Comparison of ENCODE assay signal across 25 mouse cellular contexts in genomic region chr2:171406057-171406456, GRCm38 (mm10).
DNase-seq lines count a peak whose midpoint lies in the region; ATAC-seq and TF ChIP-seq lines count a peak whose summit lies in the region.
"Had no signal": no experiment of that assay in that cellular context is flagged by ENCODE, and none has a peak within 500 bp of the region (broad histone marks: within the 10 kb centered on the region; RNA-seq: fewer than 3 reads in every experiment).

No protein-coding gene starts in this region.

- TF ChIP-seq POLR2A in limb, embryonic 14.5 days (IDR thresholded peaks at IDR 0.05; ENCODE audit: borderline replicate concordance, extremely low read depth, insufficient read depth, insufficient read length): no peak

- H3K4me2 ChIP-seq in forebrain, embryonic 13.5 days: no peak overlapping the region
- no peak overlapping the region for H3K4me2 ChIP-seq in forebrain, embryonic 15.5 days (replicated peaks)
- H3K4me2 ChIP-seq in limb, embryonic 14.5 days (replicated peaks; ENCODE audit: low read depth, low read length, severe bottlenecking): no peak overlapping the region
- H3K4me2 ChIP-seq: embryonic facial prominence, embryonic 13.5 days; hindbrain, embryonic 14.5 days; liver, embryonic 13.5 days; neural tube, embryonic 12.5 days had no signal

- H3K27ac ChIP-seq in forebrain, embryonic 13.5 days: no peak overlapping the region
- no peak overlapping the region for H3K27ac ChIP-seq in forebrain, embryonic 15.5 days (replicated peaks)
- H3K27ac ChIP-seq in limb, embryonic 14.5 days (replicated peaks; ENCODE audit: low read depth, low read length): no peak overlapping the region
- H3K27ac ChIP-seq: embryonic facial prominence, embryonic 13.5 days; hindbrain, embryonic 14.5 days; liver, embryonic 13.5 days; neural tube, embryonic 12.5 days had no signal

- H3K9me3 ChIP-seq in forebrain, embryonic 13.5 days (replicated peaks): no peaks in the 10 kb centered on the region
- no peaks in the 10 kb centered on the region for H3K9me3 ChIP-seq in forebrain, embryonic 15.5 days
- no peaks in the 10 kb centered on the region for H3K9me3 ChIP-seq in limb, embryonic 14.5 days (ENCODE audit: control insufficient read depth, low read length)
- H3K9me3 ChIP-seq: embryonic facial prominence, embryonic 13.5 days; liver, embryonic 13.5 days; neural tube, embryonic 12.5 days had no signal

- H3K9ac ChIP-seq in forebrain, embryonic 13.5 days: no peak overlapping the region
- H3K9ac ChIP-seq in forebrain, embryonic 15.5 days (replicated peaks): no peak overlapping the region
- no peak overlapping the region for H3K9ac ChIP-seq in limb, embryonic 14.5 days (ENCODE audit: low read depth, low read length, severe bottlenecking)
- H3K9ac ChIP-seq: embryonic facial prominence, embryonic 13.5 days; hindbrain, embryonic 14.5 days; liver, embryonic 13.5 days; neural tube, embryonic 12.5 days had no signal

- peak; percentile 23 for DNase-seq in layer of hippocampus, adult 9-11 months
- no peak for DNase-seq in layer of hippocampus, postnatal 36 days
- DNase-seq in embryo, embryonic 11.5 days (ENCODE audit: low read depth, low spot score): peak; percentile 13
- DNase-seq in limb, embryonic 14.5 days (ENCODE audit: low spot score): peak; percentile 31
- no peak for DNase-seq in frontal cortex, postnatal 14 days (ENCODE audit: low spot score in 2 of 2)
- DNase-seq in gastrocnemius, postnatal 25 days: no peak
- DNase-seq: adrenal gland, postnatal 36 days; cerebellum, adult 18-20 months; cerebellum, postnatal 14 days; heart, postnatal 4 days; kidney, adult 2 months; kidney, postnatal 25 days; left cerebral cortex, postnatal 4 days; liver, embryonic 13.5 days; lung, adult 2 months; lung, postnatal 14 days; midbrain, embryonic 14.5 days; retina, postnatal 1 day; right cerebral cortex, postnatal 25 days; spleen, adult 18-20 months had no signal

- no peak overlapping the region for H3K4me3 ChIP-seq in forebrain, embryonic 13.5 days
- no peak overlapping the region for H3K4me3 ChIP-seq in forebrain, embryonic 15.5 days
- no peak overlapping the region for H3K4me3 ChIP-seq in limb, embryonic 14.5 days (replicated peaks; ENCODE audit: low read length)
- H3K4me3 ChIP-seq: embryonic facial prominence, embryonic 13.5 days; liver, embryonic 13.5 days; neural tube, embryonic 12.5 days had no signal

- 0 out of 2 replicates have a peak, but pooled peaks have one; percentile 30 for ATAC-seq in forebrain, embryonic 13.5 days
- ATAC-seq in forebrain, embryonic 15.5 days (replicated peaks): no peak
- ATAC-seq in limb, embryonic 14.5 days (ENCODE audit: low FRiP score, low read depth): peak; percentile 44; the same call in 1 of the 2 replicates

- no peaks in the 10 kb centered on the region for H3K36me3 ChIP-seq in forebrain, embryonic 13.5 days (ENCODE audit: poor library complexity, severe bottlenecking)
- no peaks in the 10 kb centered on the region for H3K36me3 ChIP-seq in forebrain, embryonic 15.5 days
- no peaks in the 10 kb centered on the region for H3K36me3 ChIP-seq in limb, embryonic 14.5 days (ENCODE audit: control insufficient read depth, insufficient read depth, low read length)
- H3K36me3 ChIP-seq: embryonic facial prominence, embryonic 13.5 days; liver, embryonic 13.5 days; neural tube, embryonic 12.5 days had no signal

- no peaks in the 10 kb centered on the region for H3K4me1 ChIP-seq in forebrain, embryonic 13.5 days
- no peaks in the 10 kb centered on the region for H3K4me1 ChIP-seq in forebrain, embryonic 15.5 days
- no peaks in the 10 kb centered on the region for H3K4me1 ChIP-seq in limb, embryonic 14.5 days (ENCODE audit: control insufficient read depth, insufficient read depth, low read length)
- H3K4me1 ChIP-seq: embryonic facial prominence, embryonic 13.5 days; liver, embryonic 13.5 days; neural tube, embryonic 12.5 days had no signal

- 74% methylated on average over 2 of the region's 2 CpGs for whole genome bisulfite sequencing in forebrain, embryonic 13.5 days
- WGBS in forebrain, embryonic 15.5 days: 51% methylated on average over 2 of the region's 2 CpGs
- 15% methylated on average over 2 of the region's 2 CpGs for WGBS in limb, embryonic 14.5 days

- H3K27me3 ChIP-seq in forebrain, embryonic 13.5 days: no peaks in the 10 kb centered on the region
- no peaks in the 10 kb centered on the region for H3K27me3 ChIP-seq in forebrain, embryonic 15.5 days
- H3K27me3 ChIP-seq in limb, embryonic 14.5 days (ENCODE audit: control insufficient read depth, insufficient read depth, low read length): no peaks in the 10 kb centered on the region
- H3K27me3 ChIP-seq: embryonic facial prominence, embryonic 13.5 days; liver, embryonic 13.5 days; neural tube, embryonic 12.5 days had no signal

Comparison
In these comparisons a context has a peak if more than half of its experiments do, and no peak if none do; other contexts are left out.
1. DNase-seq: peak in layer of hippocampus, adult 9-11 months (single experiment), embryo, embryonic 11.5 days (single experiment) and limb, embryonic 14.5 days (single experiment); none in layer of hippocampus, postnatal 36 days (0 of 2), frontal cortex, postnatal 14 days (0 of 2) and gastrocnemius, postnatal 25 days (single experiment).